Comparison of ENCODE assay signal across 9 mouse cellular contexts in genomic region chr17:45545278-45545961, GRCm38 (mm10). TPM values are rescaled to one million over a fixed set of nuclear protein-coding genes. Genes with fewer than 3 reads are reported as not detected.
DNase-seq lines count a peak whose midpoint lies in the region; ATAC-seq lines count a peak whose summit lies in the region.
"Had no signal": no experiment of that assay in that cellular context is flagged by ENCODE, and none has a peak within 500 bp of the region (broad histone marks: within the 10 kb centered on the region; RNA-seq: fewer than 3 reads in every experiment).

No protein-coding gene starts in this region.

- H3K36me3 ChIP-seq in heart, embryonic 13.5 days = no peaks in the 10 kb centered on the region
- no peaks in the 10 kb centered on the region for H3K36me3 ChIP-seq in hindbrain, embryonic 11.5 days (ENCODE audit: control insufficient read depth, insufficient read depth, low read length)
- peaks cover 35% of the 10 kb centered on the region for H3K36me3 ChIP-seq in midbrain, embryonic 13.5 days
- H3K36me3 ChIP-seq: G1E had no signal

- H3K4me2 ChIP-seq in heart, embryonic 13.5 days = peak overlapping the region; percentile 71
- H3K4me2 ChIP-seq in hindbrain, embryonic 11.5 days (replicated peaks; ENCODE audit: low read depth, low read length) = peak overlapping the region; percentile 44
- H3K4me2 ChIP-seq in midbrain, embryonic 13.5 days (replicated peaks) = peak overlapping the region; percentile 44

- peaks cover 97% of the 10 kb centered on the region for H3K27me3 ChIP-seq in heart, embryonic 13.5 days (replicated peaks)
- peaks cover 51% of the 10 kb centered on the region for H3K27me3 ChIP-seq in hindbrain, embryonic 11.5 days (ENCODE audit: control insufficient read depth, insufficient read depth, low read length)
- H3K27me3 ChIP-seq in midbrain, embryonic 13.5 days = peaks cover 59% of the 10 kb centered on the region

- peak overlapping the region; percentile 46 for H3K4me3 ChIP-seq in heart, embryonic 13.5 days
- peak overlapping the region; percentile 23 for H3K4me3 ChIP-seq in hindbrain, embryonic 11.5 days (ENCODE audit: low read depth, low read length)
- peak overlapping the region; percentile 20 for H3K4me3 ChIP-seq in midbrain, embryonic 13.5 days (replicated peaks)

- H3K9me3 ChIP-seq in heart, embryonic 13.5 days = no peaks in the 10 kb centered on the region
- no peaks in the 10 kb centered on the region for H3K9me3 ChIP-seq in hindbrain, embryonic 11.5 days (ENCODE audit: control insufficient read depth, low read length)
- no peaks in the 10 kb centered on the region for H3K9me3 ChIP-seq in midbrain, embryonic 13.5 days

- no peak overlapping the region for H3K27ac ChIP-seq in heart, embryonic 13.5 days (replicated peaks)
- H3K27ac ChIP-seq in hindbrain, embryonic 11.5 days (ENCODE audit: low read depth, low read length) = no peak overlapping the region
- no peak overlapping the region for H3K27ac ChIP-seq in midbrain, embryonic 13.5 days

- DNase-seq in heart, postnatal 14 days = no peak
- DNase-seq in cerebellum, adult 9-10 months = peak; percentile 63
- peak; percentile 50 for DNase-seq in hindbrain, embryonic 11.5 days (ENCODE audit: low spot score)
- DNase-seq in layer of hippocampus, adult 11-12 months (ENCODE audit: low spot score) = no peak
- no peak for DNase-seq in urinary bladder, adult 18-20 months (ENCODE audit: low spot score in 2 of 2)
- no peak for DNase-seq in ovary, postnatal 36 days (ENCODE audit: low spot score)

- H3K9ac ChIP-seq in heart, embryonic 13.5 days = peak overlapping the region; percentile 52; the same call in 1 of the 2 replicates
- H3K9ac ChIP-seq in hindbrain, embryonic 11.5 days (ENCODE audit: low read depth, low read length) = 0 out of 2 replicates have a peak overlapping the region, but pooled peaks have one; percentile 25
- H3K9ac ChIP-seq in midbrain, embryonic 13.5 days (replicated peaks) = peak overlapping the region; percentile 44

- ATAC-seq in heart, embryonic 13.5 days (ENCODE audit: extremely low read depth, insufficient number of reproducible peaks, low FRiP score, low TSS enrichment) = no peak
- no peak for ATAC-seq in hindbrain, embryonic 11.5 days (ENCODE audit: low FRiP score)
- no peak for ATAC-seq in midbrain, embryonic 13.5 days

- intact Hi-C loops in heart, postnatal 14 days (cut with DNase I) = no loop called here

- WGBS in heart, embryonic 13.5 days = 4% methylated on average over 74 of the region's 74 CpGs
- 5% methylated on average over 74 of the region's 74 CpGs for WGBS in hindbrain, embryonic 11.5 days
- WGBS in midbrain, embryonic 13.5 days = 10% methylated on average over 74 of the region's 74 CpGs

- H3K4me1 ChIP-seq in heart, embryonic 13.5 days = peaks cover 35% of the 10 kb centered on the region
- peaks cover 22% of the 10 kb centered on the region for H3K4me1 ChIP-seq in hindbrain, embryonic 11.5 days (replicated peaks; ENCODE audit: control insufficient read depth, insufficient read depth, low read length)
- peaks cover 59% of the 10 kb centered on the region for H3K4me1 ChIP-seq in midbrain, embryonic 13.5 days (replicated peaks)

RNA-seq across cellular contexts. Expression of gene Tmem151b, which starts 4.1 kb away (rescaled TPM):
- 1.4 and 1.6 TPM in 2 replicates for polyA plus RNA-seq in heart, embryonic 13.5 days (2015; fragmentation: Nextera tagmentation; extraction: Ambion mirVana)
- under 1 TPM; 0.07 to 0.49 TPM for total RNA-seq in heart, postnatal 14 days (2021)
- 4.7 and 5.6 TPM in 2 replicates for polyA plus RNA-seq in hindbrain, embryonic 11.5 days (2014; fragmentation: Nextera tagmentation; extraction: Ambion mirVana)
- 23.5 and 25.5 TPM in 2 replicates for polyA plus RNA-seq in midbrain, embryonic 13.5 days (2015; fragmentation: Nextera tagmentation; extraction: Ambion mirVana)
- polyA plus RNA-seq: G1E had no signal

RNA-seq across cellular contexts. Expression of gene Nfkbie, which starts 10.1 kb away (rescaled TPM):
- polyA plus RNA-seq in heart, embryonic 13.5 days (2015; fragmentation: Nextera tagmentation; extraction: Ambion mirVana) = 2.7 TPM in 2 replicates
- total RNA-seq in heart, postnatal 14 days (2021) = 1 to 10 TPM; 1.5 to 2.1 TPM
- polyA plus RNA-seq in hindbrain, embryonic 11.5 days (2014; fragmentation: Nextera tagmentation; extraction: Ambion mirVana) = 5.6 and 9.0 TPM in 2 replicates
- 5.2 and 7.1 TPM in 2 replicates for polyA plus RNA-seq in midbrain, embryonic 13.5 days (2015; fragmentation: Nextera tagmentation; extraction: Ambion mirVana)

RNA-seq across cellular contexts. Expression of gene Slc35b2, which starts 18.3 kb away (rescaled TPM):
- polyA plus RNA-seq in heart, embryonic 13.5 days (2015; fragmentation: Nextera tagmentation; extraction: Ambion mirVana) = 91.8 and 94.9 TPM in 2 replicates
- total RNA-seq in heart, postnatal 14 days (2021) = 10 to 100 TPM; 28.8 to 29.9 TPM
- polyA plus RNA-seq in hindbrain, embryonic 11.5 days (2014; fragmentation: Nextera tagmentation; extraction: Ambion mirVana) = 89.9 and 91.5 TPM in 2 replicates
- 89.2 and 95.3 TPM in 2 replicates for polyA plus RNA-seq in midbrain, embryonic 13.5 days (2015; fragmentation: Nextera tagmentation; extraction: Ambion mirVana)

RNA-seq across cellular contexts. Expression of gene Tcte1, which starts 22.2 kb away (rescaled TPM):
- polyA plus RNA-seq in heart, embryonic 13.5 days (2015; fragmentation: Nextera tagmentation; extraction: Ambion mirVana) = 0.15 and 0.27 TPM in 2 replicates
- under 1 TPM in 1 of 2 experiments, not detected in 1; 0.12 TPM for total RNA-seq in heart, postnatal 14 days (2021)
- polyA plus RNA-seq in hindbrain, embryonic 11.5 days (2014; fragmentation: Nextera tagmentation; extraction: Ambion mirVana) = 2.0 and 2.5 TPM in 2 replicates
- polyA plus RNA-seq in midbrain, embryonic 13.5 days (2015; fragmentation: Nextera tagmentation; extraction: Ambion mirVana) = 2.6 and 2.7 TPM in 2 replicates
- total RNA-seq: G1E had no signal
- polyA plus RNA-seq: G1E had no signal

RNA-seq across cellular contexts. Expression of gene Hsp90ab1, which starts 27.7 kb away (rescaled TPM):
- polyA plus RNA-seq in heart, embryonic 13.5 days (2015; fragmentation: Nextera tagmentation; extraction: Ambion mirVana) = 1,372 and 1,500 TPM in 2 replicates
- 100 to 1,000 TPM; 897 to 986 TPM for total RNA-seq in heart, postnatal 14 days (2021)
- 1,644 and 1,674 TPM in 2 replicates for polyA plus RNA-seq in hindbrain, embryonic 11.5 days (2014; fragmentation: Nextera tagmentation; extraction: Ambion mirVana)
- polyA plus RNA-seq in midbrain, embryonic 13.5 days (2015; fragmentation: Nextera tagmentation; extraction: Ambion mirVana) = 1,587 and 1,677 TPM in 2 replicates

Comparison
In these comparisons a context has a peak if more than half of its experiments do, and no peak if none do; other contexts are left out.
1. DNase-seq: peak in cerebellum, adult 9-10 months (single experiment) and hindbrain, embryonic 11.5 days (single experiment); none in heart, postnatal 14 days (0 of 2), layer of hippocampus, adult 11-12 months (single experiment), urinary bladder, adult 18-20 months (0 of 2) and ovary, postnatal 36 days (single experiment).
2. Peak in every context shown above with its lines, with median percentiles within 50 percentile points of each other: H3K4me2 ChIP-seq, H3K4me3 ChIP-seq and H3K9ac ChIP-seq.